Mouse (Mus musculus) myocyte (in vitro differentiated cells): ENCODE data around the gene Padi6. TPM values are rescaled to one million over a fixed set of nuclear protein-coding genes. Genes with fewer than 3 reads are reported as not detected.

Experiments used
- polyA plus RNA-seq: library from polyadenylated mRNA; unstranded; fragments of >200 nt; fragmentation: generic; extraction: Trizol; gene quantifications from one replicate; pipeline ENCODE4 v1.2.1, GENCODE M21; 2012; ENCODE audit warnings: missing spikeins

Padi6 gene
- polyA plus RNA-seq, 1 experiment = 0.20 TPM

Other genes with a start within 250 kb of the Padi6 start
- gene Arhgef10l, start 76.6 kb downstream of the Padi6 start, polyA plus RNA-seq = 34.7 TPM
- 167 TPM for gene Rcc2, start 42.1 kb downstream of the Padi6 start, polyA plus RNA-seq
- gene Padi4, start 31.6 kb upstream of the Padi6 start, polyA plus RNA-seq = 1.4 TPM
- gene Padi3, start 68.0 kb upstream of the Padi6 start, polyA plus RNA-seq = 2.8 TPM
- 0.06 TPM for gene Padi1, start 103.1 kb upstream of the Padi6 start, polyA plus RNA-seq
- 20.7 TPM for gene Padi2, start 163.7 kb upstream of the Padi6 start, polyA plus RNA-seq
- 421 TPM for gene Sdhb, start 218.6 kb upstream of the Padi6 start, polyA plus RNA-seq
- 22.0 TPM for gene Atp13a2, start 244.2 kb upstream of the Padi6 start, polyA plus RNA-seq